Mouse (Mus musculus): ENCODE data around the gene Foxn1. TPM values are rescaled to one million over a fixed set of nuclear protein-coding genes. Genes with fewer than 3 reads are reported as not detected.

Gene Foxn1
- polyA plus RNA-seq, 1 experiment, result not detected

- no peak overlapping the region for H3K27ac ChIP-seq (ENCODE audit: insufficient read depth, low read depth, low read length)
- H3K4me3 ChIP-seq (ENCODE audit: insufficient read depth, low read length), result no peak overlapping the region
- H3K4me1 ChIP-seq (ENCODE audit: control insufficient read depth, insufficient read depth, low read length), result peaks cover 62% of the 10 kb centered on the region
- no peak for TF ChIP-seq CTCF (IDR thresholded peaks at IDR 0.05; ENCODE audit: low read depth, low read length)
- no peak for TF ChIP-seq POLR2A (IDR thresholded peaks at IDR 0.05; ENCODE audit: borderline replicate concordance, low read depth, low read length)
Observed at GRCm38 (mm10) chr11:78348474-78348873, 37.9 kb downstream of the Foxn1 start.

- Histone ChIP-seq H3K4me3 (ENCODE audit: insufficient read depth, low read length) (no peak overlapping the region), H3K27ac (ENCODE audit: insufficient read depth, low read depth, low read length) (peak overlapping the region; percentile 66), H3K4me1 (ENCODE audit: control insufficient read depth, insufficient read depth, low read length) (peaks cover 59% of the 10 kb centered on the region)
- TF ChIP-seq CTCF (IDR thresholded peaks at IDR 0.05; ENCODE audit: low read depth, low read length) (no peak), POLR2A (IDR thresholded peaks at IDR 0.05; ENCODE audit: borderline replicate concordance, low read depth, low read length) (no peak)
Observed at GRCm38 (mm10) chr11:78347908-78348307, 38.5 kb downstream of the Foxn1 start.

GRCm38 (mm10) chr11:78347070-78347754, 39.1 kb downstream of the Foxn1 start:
- no peak overlapping the region for H3K4me3 ChIP-seq (ENCODE audit: insufficient read depth, low read length)

GRCm38 (mm10) chr11:78346326-78347069, 39.9 kb downstream of the Foxn1 start:
- peak overlapping the region; percentile 88 for H3K27ac ChIP-seq (ENCODE audit: insufficient read depth, low read depth, low read length)
- peaks cover 54% of the 10 kb centered on the region for H3K4me1 ChIP-seq (ENCODE audit: control insufficient read depth, insufficient read depth, low read length)
- peak overlapping the region; percentile 33 for H3K4me3 ChIP-seq (ENCODE audit: insufficient read depth, low read length)
- TF ChIP-seq CTCF (IDR thresholded peaks at IDR 0.05; ENCODE audit: low read depth, low read length) (no peak), POLR2A (IDR thresholded peaks at IDR 0.05; ENCODE audit: borderline replicate concordance, low read depth, low read length) (no peak)

More at GRCm38 (mm10) chr11:78347070-78347754, 39.1 kb downstream of the Foxn1 start:
- TF ChIP-seq POLR2A (IDR thresholded peaks at IDR 0.05; ENCODE audit: borderline replicate concordance, low read depth, low read length) (no peak), CTCF (IDR thresholded peaks at IDR 0.05; ENCODE audit: low read depth, low read length) (peak; percentile 18; the same call in 1 of the 2 replicates)
- peak overlapping the region; percentile 66 for H3K27ac ChIP-seq (ENCODE audit: insufficient read depth, low read depth, low read length)
- peaks cover 54% of the 10 kb centered on the region for H3K4me1 ChIP-seq (ENCODE audit: control insufficient read depth, insufficient read depth, low read length)

- H3K4me3 ChIP-seq (ENCODE audit: insufficient read depth, low read length), result peak overlapping the region; percentile 33
- TF ChIP-seq POLR2A (IDR thresholded peaks at IDR 0.05; ENCODE audit: borderline replicate concordance, low read depth, low read length) (no peak), CTCF (IDR thresholded peaks at IDR 0.05; ENCODE audit: low read depth, low read length) (no peak)
- H3K4me1 ChIP-seq (ENCODE audit: control insufficient read depth, insufficient read depth, low read length), result peaks cover 54% of the 10 kb centered on the region
- peak overlapping the region; percentile 88 for H3K27ac ChIP-seq (ENCODE audit: insufficient read depth, low read depth, low read length)
Observed at GRCm38 (mm10) chr11:78345801-78346200, 40.6 kb downstream of the Foxn1 start.

GRCm38 (mm10) chr11:78344890-78345715, 41.3 kb downstream of the Foxn1 start:
- TF ChIP-seq POLR2A (IDR thresholded peaks at IDR 0.05; ENCODE audit: borderline replicate concordance, low read depth, low read length) (no peak), CTCF (IDR thresholded peaks at IDR 0.05; ENCODE audit: low read depth, low read length) (no peak)
- Histone ChIP-seq H3K4me1 (ENCODE audit: control insufficient read depth, insufficient read depth, low read length) (peaks cover 48% of the 10 kb centered on the region), H3K4me3 (ENCODE audit: insufficient read depth, low read length) (peak overlapping the region; percentile 3; the same call in 1 of the 2 replicates), H3K27ac (ENCODE audit: insufficient read depth, low read depth, low read length) (peak overlapping the region; percentile 88)

- TF ChIP-seq POLR2A (IDR thresholded peaks at IDR 0.05; ENCODE audit: borderline replicate concordance, low read depth, low read length) (no peak), CTCF (IDR thresholded peaks at IDR 0.05; ENCODE audit: low read depth, low read length) (no peak)
- Histone ChIP-seq H3K4me3 (ENCODE audit: insufficient read depth, low read length) (peak overlapping the region; percentile 79), H3K4me1 (ENCODE audit: control insufficient read depth, insufficient read depth, low read length) (peaks cover 43% of the 10 kb centered on the region), H3K27ac (ENCODE audit: insufficient read depth, low read depth, low read length) (peak overlapping the region; percentile 88)
Observed at GRCm38 (mm10) chr11:78344328-78344889, 41.9 kb downstream of the Foxn1 start.

- H3K4me1 ChIP-seq (ENCODE audit: control insufficient read depth, insufficient read depth, low read length), result peaks cover 35% of the 10 kb centered on the region
- TF ChIP-seq CTCF (IDR thresholded peaks at IDR 0.05; ENCODE audit: low read depth, low read length) (no peak), POLR2A (IDR thresholded peaks at IDR 0.05; ENCODE audit: borderline replicate concordance, low read depth, low read length) (no peak)
- H3K27ac ChIP-seq (ENCODE audit: insufficient read depth, low read depth, low read length), result peak within 1 kb of the TSS; percentile 40
- peak within 1 kb of the TSS; percentile 79 for H3K4me3 ChIP-seq (ENCODE audit: insufficient read depth, low read length)
Observed at GRCm38 (mm10) chr11:78343381-78344327, 42.7 kb downstream of the Foxn1 start, which contains the start of gene Unc119. Unc119 (plus strand) TSS chr11:78343482.
